Mouse (Mus musculus): ENCODE data around the gene Lim2. TPM values are rescaled to one million over a fixed set of nuclear protein-coding genes. Genes with fewer than 3 reads are reported as not detected.
A peak's percentile ranks its signal among the peaks of the same experiment; 100 is the strongest.

Lim2 gene
- total RNA-seq, 2 experiments from 2014 or later: not detected

DNA sequence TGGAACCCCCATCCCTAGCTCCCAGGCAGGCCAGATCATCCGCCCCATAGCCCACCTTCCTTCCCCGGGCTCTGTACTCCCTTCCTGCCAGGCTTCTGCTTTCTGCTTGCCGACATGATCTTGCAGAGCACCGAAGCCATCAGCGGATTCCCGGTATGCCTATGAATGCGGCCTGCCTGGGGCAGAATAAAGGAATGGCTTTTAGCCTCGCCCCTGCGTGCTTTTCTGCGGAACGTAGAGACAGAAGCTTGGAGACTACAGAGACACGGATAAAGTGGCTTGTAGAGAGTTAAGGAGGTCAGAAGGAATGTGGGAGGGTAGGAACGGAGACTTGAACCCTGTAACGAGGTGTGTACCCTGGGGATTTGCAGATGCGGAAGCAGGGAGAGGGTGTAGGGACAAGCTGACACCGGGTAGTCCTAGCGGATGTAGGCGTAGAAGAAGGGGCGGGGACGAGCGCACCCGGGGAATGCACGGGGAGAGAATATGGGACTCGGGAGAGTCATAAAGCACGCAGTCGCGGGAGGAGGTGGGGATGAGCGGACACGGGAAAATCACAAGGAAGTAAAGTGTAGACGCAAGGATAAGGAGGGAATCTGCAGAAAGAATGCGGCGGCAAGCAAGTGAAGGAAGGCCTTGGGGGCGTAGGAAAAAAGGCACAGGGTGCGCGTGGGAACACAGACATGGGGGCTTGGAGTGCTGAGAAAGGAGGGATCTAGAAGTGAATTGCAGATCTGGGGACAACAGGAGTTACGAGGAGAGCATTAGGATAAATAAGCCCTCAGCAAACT is 15.9 kb downstream of the Lim2 start:
- ATAC-seq (ENCODE audit: poor library complexity, severe bottlenecking): peak; percentile 77

DNA sequence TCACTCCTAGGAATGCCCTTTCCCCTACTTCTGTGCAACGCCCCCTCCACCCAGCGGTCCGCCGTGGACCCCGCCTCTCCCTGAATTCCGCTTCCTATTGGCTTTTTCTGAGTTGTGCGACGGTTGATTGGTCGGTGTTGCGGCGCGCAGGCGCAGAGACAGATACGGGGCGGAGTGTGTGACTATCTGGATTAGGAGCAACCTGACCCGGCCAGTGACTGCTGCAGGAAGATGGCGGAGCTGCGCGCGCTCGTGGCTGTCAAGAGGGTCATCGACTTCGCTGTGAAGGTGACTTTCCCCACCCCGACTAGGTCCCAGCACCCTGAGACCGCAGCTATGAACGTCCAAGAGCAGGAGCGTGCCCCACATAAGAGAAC is 16.4 kb downstream of the Lim2 start, which contains the start of the genes Etfb and Gm45233:
TSS of gene Etfb (plus strand) at position 167 of the 377 bp plus-strand sequence.
TSS of gene Gm45233 (plus strand) at position 212 of the 377 bp plus-strand sequence.
- ATAC-seq (ENCODE audit: poor library complexity, severe bottlenecking): peak; percentile 83

- no peak for ATAC-seq (ENCODE audit: poor library complexity, severe bottlenecking)
Observed at GRCm38 (mm10) chr7:43447801-43448200, 20.3 kb downstream of the Lim2 start.

DNA sequence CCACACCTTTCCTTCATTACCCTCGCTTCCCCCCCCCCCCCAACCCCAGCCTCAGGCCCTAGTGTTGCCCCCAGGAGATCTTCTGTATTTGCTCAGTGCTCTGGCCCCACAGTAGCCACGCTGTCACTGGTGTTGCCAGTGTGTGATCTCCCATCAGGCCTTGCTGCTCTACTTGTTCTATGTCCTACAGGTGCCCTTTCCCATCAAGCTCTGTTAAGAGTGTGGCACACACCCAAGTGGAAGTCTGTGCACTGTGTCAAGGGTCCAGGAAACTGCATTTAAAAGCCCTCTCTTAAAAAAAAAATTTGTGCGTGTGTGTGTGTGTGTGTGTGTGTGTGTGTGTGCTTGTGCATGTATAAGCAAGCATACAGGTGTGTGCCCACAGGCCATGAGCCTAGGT is 20.8 kb downstream of the Lim2 start:
- no peak for ATAC-seq (ENCODE audit: poor library complexity, severe bottlenecking)

DNA sequence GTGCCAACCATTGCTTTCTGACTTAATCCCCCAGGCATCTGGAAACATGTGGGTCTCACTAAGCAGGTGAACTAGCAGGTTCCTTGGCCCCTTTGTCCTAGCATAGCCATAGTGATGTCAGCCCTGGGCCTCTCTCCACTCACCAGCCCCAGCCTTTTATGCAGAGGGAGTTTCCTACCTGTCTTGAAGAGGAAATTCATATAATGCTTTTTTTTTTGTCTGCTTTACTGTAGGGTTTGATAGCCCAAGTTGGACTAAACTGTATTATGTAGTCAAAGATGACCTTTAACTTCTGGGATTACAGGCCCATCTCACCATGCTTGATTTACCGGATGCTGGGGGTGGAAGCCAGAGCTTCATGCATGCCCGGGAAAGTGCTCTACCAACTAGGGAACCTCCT is 22.3 kb downstream of the Lim2 start:
- no peak for ATAC-seq (ENCODE audit: poor library complexity, severe bottlenecking)

DNA sequence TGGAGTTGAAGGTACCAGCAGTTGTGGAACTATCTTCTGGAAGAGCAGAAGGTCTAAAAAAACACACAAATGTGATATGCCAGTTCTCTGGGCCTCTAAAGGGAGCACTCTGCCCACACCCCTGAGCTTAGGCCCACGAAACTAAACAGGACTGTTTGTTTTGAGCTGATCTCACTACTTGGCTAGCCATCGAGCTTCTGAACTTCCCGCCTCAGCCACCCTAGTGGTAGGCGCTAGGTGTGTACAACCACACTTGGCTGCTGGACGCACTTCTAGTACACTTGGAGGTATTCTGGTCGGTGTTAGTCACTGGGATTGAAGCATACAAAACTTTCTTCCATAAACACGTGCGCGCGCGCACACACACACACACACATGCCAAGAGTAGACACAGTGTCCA is 24.3 kb downstream of the Lim2 start:
- no peak for ATAC-seq (ENCODE audit: poor library complexity, severe bottlenecking)

DNA sequence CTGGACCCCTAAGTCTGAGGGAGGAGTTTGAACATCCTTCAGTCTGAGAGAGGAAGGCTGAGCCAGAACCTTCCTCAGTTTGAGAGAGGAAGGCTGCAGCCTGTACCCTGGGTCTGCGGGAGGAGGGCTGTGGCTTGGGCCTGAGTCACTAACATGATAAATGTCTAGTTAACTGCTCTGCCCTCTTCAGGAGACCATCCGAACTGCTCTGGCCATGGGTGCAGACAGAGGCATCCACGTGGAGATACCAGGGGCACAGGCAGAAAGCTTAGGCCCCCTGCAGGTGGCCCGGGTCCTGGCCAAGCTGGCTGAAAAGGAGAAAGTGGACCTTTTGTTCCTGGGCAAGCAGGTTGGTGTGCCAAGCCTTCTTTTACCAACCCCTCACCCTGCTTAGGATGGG is 25.1 kb downstream of the Lim2 start:
- ATAC-seq (ENCODE audit: poor library complexity, severe bottlenecking): peak; percentile 93

GRCm38 (mm10) chr7:43453599-43454355 is 26.3 kb downstream of the Lim2 start:
- ATAC-seq (ENCODE audit: poor library complexity, severe bottlenecking): no peak

DNA sequence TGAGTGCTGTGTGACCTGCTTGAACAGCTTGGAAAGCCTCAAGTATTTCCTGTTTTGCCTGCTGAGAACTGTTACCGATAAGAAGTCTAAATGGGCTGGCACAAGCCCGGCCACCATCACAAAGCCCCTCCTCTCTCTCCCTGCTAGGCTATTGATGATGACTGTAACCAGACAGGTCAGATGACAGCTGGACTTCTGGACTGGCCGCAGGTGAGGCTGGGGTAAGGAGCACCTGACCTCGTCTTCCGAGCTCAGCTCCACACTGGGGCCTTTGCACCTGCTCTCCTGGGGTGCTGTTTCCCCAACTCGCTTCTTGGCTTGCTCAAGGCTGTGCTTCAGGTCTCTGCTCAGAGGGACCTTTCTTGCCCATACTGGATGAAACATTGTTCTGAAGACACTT is 26.9 kb downstream of the Lim2 start:
- ATAC-seq (ENCODE audit: poor library complexity, severe bottlenecking): no peak

DNA sequence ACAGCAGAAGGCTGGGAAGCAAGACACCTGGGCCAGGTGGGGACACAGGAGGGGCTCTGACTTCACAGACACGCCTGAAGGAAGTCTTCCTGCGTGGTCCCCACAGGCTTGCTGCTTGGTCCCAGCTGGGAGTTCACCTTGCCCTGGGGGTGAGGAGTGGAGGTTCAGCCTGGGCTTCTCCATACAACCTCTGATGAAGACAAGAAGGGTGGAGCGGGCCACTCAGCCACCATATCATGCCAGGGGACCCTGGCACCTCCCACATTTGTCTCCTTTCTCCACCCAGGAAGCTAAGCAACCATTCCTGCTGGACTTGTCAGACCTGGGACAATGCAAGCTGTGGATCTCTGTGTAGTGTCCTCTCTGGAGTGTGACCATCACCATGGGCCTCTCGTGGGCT is 35.4 kb downstream of the Lim2 start, which contains the start of gene Vsig10l:
TSS of gene Vsig10l (plus strand) at position 301 of the 400 bp plus-strand sequence.
- ATAC-seq (ENCODE audit: poor library complexity, severe bottlenecking): no peak

DNA sequence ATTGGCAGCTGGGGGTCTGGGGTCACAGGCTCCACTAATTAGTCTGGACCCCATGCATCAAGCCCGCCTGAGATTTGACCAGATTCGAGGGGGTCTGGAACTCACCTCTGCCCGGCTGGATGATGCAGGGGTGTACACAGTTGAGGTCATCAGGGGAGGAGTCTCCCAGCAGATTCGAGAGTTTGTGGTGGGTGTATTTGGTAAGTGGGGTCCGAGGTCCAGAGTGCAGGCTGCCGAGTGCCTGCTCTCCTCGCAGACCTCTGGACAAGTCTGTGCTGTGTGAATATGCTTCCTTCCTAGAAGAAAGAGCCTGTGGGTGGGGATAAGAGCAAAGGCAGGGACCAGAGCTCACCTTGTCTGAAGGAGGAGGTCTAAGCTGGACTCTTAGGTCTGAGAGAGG is 36.5 kb downstream of the Lim2 start:
- no peak for ATAC-seq (ENCODE audit: poor library complexity, severe bottlenecking)

DNA sequence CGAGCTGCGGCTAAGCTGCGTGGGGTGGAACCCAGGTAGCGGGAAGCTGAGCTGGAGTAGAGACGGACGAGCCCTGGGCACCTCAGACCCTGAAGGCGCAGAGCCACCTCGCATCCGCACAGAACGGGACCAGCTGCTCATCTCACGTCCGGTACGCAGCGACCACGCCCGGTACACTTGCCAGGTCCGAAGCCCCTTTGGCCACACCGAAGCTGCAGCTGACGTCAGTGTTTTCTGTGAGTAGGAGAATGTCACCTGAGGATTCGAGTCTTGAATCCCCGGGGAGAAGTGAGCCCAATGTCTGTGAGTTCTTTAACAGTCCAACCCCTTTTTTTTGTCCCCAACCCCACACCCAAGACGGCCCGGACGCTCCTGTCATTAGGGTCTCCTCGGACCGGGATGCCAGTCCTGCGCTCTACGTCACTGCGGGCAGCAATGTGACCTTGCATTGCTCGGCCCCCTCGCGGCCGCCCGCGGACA is 37.4 kb downstream of the Lim2 start:
- no peak; the same call in 1 of the 2 replicates for ATAC-seq (ENCODE audit: poor library complexity, severe bottlenecking)

DNA sequence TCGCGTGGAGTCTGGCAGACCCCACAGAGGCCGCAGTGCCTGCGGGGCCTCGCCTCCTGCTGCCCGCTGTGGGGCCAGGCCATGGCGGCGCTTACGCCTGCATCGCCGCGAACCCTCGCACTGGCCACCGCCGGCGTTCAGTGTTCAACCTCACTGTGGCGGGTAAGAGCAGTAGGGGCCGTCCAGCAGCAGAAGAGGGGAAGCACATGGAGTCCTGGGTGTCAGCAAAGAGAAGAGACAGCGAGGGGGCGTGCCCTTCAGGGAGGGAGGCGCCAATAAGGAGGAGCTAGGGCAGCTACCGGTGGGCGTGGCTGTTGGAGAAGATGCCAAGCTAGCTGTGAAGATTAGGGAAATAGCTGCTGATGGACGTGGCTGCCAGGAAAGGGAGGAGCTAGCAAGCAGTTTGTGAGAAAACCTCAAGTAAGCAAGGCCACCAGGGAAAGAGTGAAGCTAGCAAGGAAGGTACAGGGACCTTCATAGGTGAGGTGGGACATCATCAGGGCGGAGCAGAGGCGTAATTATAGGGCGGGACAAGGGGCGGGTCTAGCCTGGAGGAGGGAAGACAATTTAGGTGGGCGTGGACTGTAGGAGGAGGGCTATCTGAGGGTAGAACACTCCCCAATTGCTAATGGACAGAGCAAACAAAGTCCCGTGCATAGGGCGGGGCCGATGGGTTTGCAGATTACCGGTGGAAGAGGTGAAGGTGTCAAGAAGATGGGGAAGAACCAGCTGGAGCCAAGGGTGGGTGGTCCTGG is 38.1 kb downstream of the Lim2 start:
- ATAC-seq (ENCODE audit: poor library complexity, severe bottlenecking): peak; percentile 81

GRCm38 (mm10) chr7:43466099-43466694 is 38.7 kb downstream of the Lim2 start:
- ATAC-seq (ENCODE audit: poor library complexity, severe bottlenecking): peak; percentile 70

DNA sequence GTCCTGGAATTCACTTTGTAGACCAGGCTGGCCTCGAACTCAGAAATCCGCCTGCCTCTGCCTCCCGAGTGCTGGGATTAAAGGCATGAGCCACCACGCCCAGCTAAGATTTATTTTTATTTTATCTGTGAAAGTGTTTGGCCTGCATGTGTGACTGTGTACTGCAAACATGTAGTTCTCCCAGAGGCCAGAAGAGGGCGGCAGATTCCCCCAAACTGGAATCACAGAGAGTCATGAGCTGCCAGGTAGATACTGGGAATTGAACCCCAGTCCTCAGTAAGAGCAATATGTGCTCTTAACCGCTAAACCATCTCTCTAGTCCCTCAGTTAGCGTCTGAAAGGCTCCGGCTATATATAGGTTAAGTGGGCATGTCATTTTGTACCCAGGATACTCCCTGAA is 42.9 kb downstream of the Lim2 start:
- no peak for ATAC-seq (ENCODE audit: poor library complexity, severe bottlenecking)

DNA sequence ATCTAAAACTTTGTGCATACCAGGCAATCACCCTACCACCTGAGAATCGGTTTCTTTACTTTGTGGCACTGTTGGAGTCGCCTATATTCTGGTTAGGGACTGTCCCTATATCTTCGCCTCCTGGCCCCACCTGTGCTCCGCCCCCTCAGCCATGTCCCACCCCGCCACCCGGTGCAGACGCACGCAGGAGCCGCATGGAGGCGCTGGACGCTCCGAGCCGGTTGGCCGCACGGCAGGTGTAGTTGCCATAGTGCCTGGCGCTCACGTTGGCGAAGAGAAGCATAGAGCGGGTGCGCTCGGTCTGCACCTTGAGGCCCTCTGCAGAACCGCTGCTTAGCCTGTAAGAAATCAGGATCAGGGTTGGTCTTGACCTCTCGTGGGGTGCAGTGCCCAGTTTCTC is 48.2 kb downstream of the Lim2 start:
- peak; percentile 70 for ATAC-seq (ENCODE audit: poor library complexity, severe bottlenecking)

GRCm38 (mm10) chr7:43476376-43476775 is 48.9 kb downstream of the Lim2 start:
- ATAC-seq (ENCODE audit: poor library complexity, severe bottlenecking): no peak

GRCm38 (mm10) chr7:43481191-43481590 is 53.7 kb downstream of the Lim2 start:
- no peak for ATAC-seq (ENCODE audit: poor library complexity, severe bottlenecking)

- ATAC-seq (ENCODE audit: poor library complexity, severe bottlenecking): no peak
Observed at GRCm38 (mm10) chr7:43482090-43482716, 54.7 kb downstream of the Lim2 start.

- no peak for ATAC-seq (ENCODE audit: poor library complexity, severe bottlenecking)
Observed at GRCm38 (mm10) chr7:43483236-43483635, 55.8 kb downstream of the Lim2 start.
